Mouse (Mus musculus): ENCODE data around the gene Snx12. TPM values are rescaled to one million over a fixed set of nuclear protein-coding genes. Genes with fewer than 3 reads are reported as not detected.
A peak's percentile ranks its signal among the peaks of the same experiment; 100 is the strongest.
"Not testable (repeated sequence)": the region's sequence is repeated elsewhere in the genome, so short reads cannot be mapped to it uniquely, and the experiment has no call there.

Snx12 gene
- total RNA-seq, 2 experiments from 2014 or later, result 23.4 to 25.5 TPM

GRCm38 (mm10) chrX:101131992-101132791 is 90.2 kb downstream of the Snx12 start:
- DNase-seq, result no peak

GRCm38 (mm10) chrX:101131001-101131400 is 91.4 kb downstream of the Snx12 start:
- DNase-seq, result no peak

- no peak for DNase-seq
Measured at GRCm38 (mm10) chrX:101128559-101128958, 93.8 kb downstream of the Snx12 start.

- no peak for DNase-seq
Measured at GRCm38 (mm10) chrX:101126977-101127376, 95.4 kb downstream of the Snx12 start.

GRCm38 (mm10) chrX:101126474-101126955 is 95.8 kb downstream of the Snx12 start:
- DNase-seq, result peak; percentile 21

GRCm38 (mm10) chrX:101120546-101120945 is 101.8 kb downstream of the Snx12 start:
- DNase-seq, result no peak

GRCm38 (mm10) chrX:101085920-101086319 is 136.4 kb downstream of the Snx12 start, which contains the start of gene Slc7a3:
Gene Slc7a3, minus strand, starts transcription at chrX:101086020.
- no peak for DNase-seq

GRCm38 (mm10) chrX:101085211-101085610 is 137.2 kb downstream of the Snx12 start:
- not testable (repeated sequence) for DNase-seq

GRCm38 (mm10) chrX:101084192-101084591 is 138.2 kb downstream of the Snx12 start:
- DNase-seq, result no peak

- DNase-seq, result no peak
Measured at GRCm38 (mm10) chrX:101065245-101065644, 157.1 kb downstream of the Snx12 start.

GRCm38 (mm10) chrX:101063503-101063902 is 158.9 kb downstream of the Snx12 start:
- DNase-seq, result no peak

- DNase-seq, result no peak
Measured at GRCm38 (mm10) chrX:101059541-101059940, 162.8 kb downstream of the Snx12 start, which contains the start of gene Tex11. Gene Tex11, minus strand, starts transcription at chrX:101059667.

Other genes with a start within 250 kb of the Snx12 start
- not detected for gene Tex11, start 162.9 kb downstream of the Snx12 start, total RNA-seq (2021)
- gene Slc7a3, start 136.5 kb downstream of the Snx12 start, total RNA-seq (2021), result under 1 TPM in 1 of 2 experiments, not detected in 1; 0.16 TPM
- 10 to 100 TPM; 84.7 to 93.9 TPM for gene Foxo4, start 32.0 kb upstream of the Snx12 start, total RNA-seq (2021)
- gene Gm614, start 41.4 kb upstream of the Snx12 start, total RNA-seq (2021), result not detected
- 1 to 10 TPM; 1.3 to 2.6 TPM for gene Il2rg, start 45.7 kb upstream of the Snx12 start, total RNA-seq (2021)
- gene Gm20489, start 46.5 kb upstream of the Snx12 start, total RNA-seq (2021), result not detected
- 10 to 100 TPM; 15.4 to 15.6 TPM for gene Med12, start 51.5 kb upstream of the Snx12 start, total RNA-seq (2021)
- gene Nlgn3, start 76.6 kb upstream of the Snx12 start, total RNA-seq (2021), result under 1 TPM; 0.08 to 0.20 TPM
- gene Gjb1, start 153.8 kb upstream of the Snx12 start, total RNA-seq (2021), result under 1 TPM; 0.46 TPM
- 1 to 10 TPM; 7.8 to 9.7 TPM for gene Zmym3, start 198.3 kb upstream of the Snx12 start, total RNA-seq (2021)
- gene Nono, start 206.8 kb upstream of the Snx12 start, total RNA-seq (2021), result 10 to 100 TPM; 40.4 to 46.1 TPM
- 100 to 1,000 TPM; 228 to 250 TPM for gene Itgb1bp2, start 226.5 kb upstream of the Snx12 start, total RNA-seq (2021)